Comparison of ENCODE assay signal across 20 mouse cellular contexts in the genomic region with DNA sequence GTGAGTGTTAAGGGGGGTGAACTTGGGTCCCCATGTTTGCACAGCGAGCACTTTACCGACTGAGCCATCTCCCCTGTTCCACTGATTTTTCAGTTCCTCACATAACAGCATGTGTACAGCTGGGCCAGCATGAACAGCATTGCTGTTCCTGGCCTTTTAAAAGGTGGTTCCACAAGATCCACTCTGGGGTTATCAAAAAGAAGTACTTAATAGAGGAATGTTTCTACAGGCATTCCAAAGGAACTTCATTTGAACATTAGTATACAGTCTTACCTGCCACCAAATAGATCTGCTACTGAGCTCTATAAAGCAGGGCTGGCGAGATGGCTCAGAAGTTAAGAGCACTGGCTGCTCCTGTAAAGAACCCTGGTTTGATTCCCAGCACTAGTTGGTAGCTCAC. TPM values are rescaled to one million over a fixed set of nuclear protein-coding genes. Genes with fewer than 3 reads are reported as not detected.
"Had no signal": no experiment of that assay in that cellular context is flagged by ENCODE, and none has a peak within 500 bp of the region (broad histone marks: within the 10 kb centered on the region; RNA-seq: fewer than 3 reads in every experiment).

No protein-coding gene starts in this region.

- ATAC-seq: liver, embryonic 12.5 days; midbrain, embryonic 16.5 days had no signal

- H3K36me3 ChIP-seq: limb, embryonic 15.5 days; liver, embryonic 12.5 days; midbrain, embryonic 10.5 days; midbrain, embryonic 12.5 days; neural tube, embryonic 13.5 days; neural tube, embryonic 15.5 days had no signal

- H3K4me3 ChIP-seq: limb, embryonic 15.5 days; liver, embryonic 12.5 days; midbrain, embryonic 10.5 days; midbrain, embryonic 12.5 days; myocyte; neural tube, embryonic 13.5 days; neural tube, embryonic 15.5 days had no signal

- H3K27ac ChIP-seq: limb, embryonic 15.5 days; liver, embryonic 12.5 days; liver, embryonic 14.5 days; midbrain, embryonic 10.5 days; midbrain, embryonic 12.5 days; neural tube, embryonic 13.5 days; neural tube, embryonic 15.5 days had no signal

- DNase-seq: lung, adult 18-20 months; midbrain, embryonic 14.5 days; retina, postnatal 1 day; right cerebral cortex, adult 18-20 months; right cerebral cortex, postnatal 25 days; right cerebral cortex, postnatal 4 days; spleen, adult 18-20 months; thymus, adult 18-20 months; thymus, postnatal 14 days; thymus, postnatal 36 days had no signal

- H3K9ac ChIP-seq: limb, embryonic 15.5 days; liver, embryonic 12.5 days; liver, embryonic 14.5 days; midbrain, embryonic 12.5 days; neural tube, embryonic 13.5 days; neural tube, embryonic 15.5 days had no signal

- H3K4me2 ChIP-seq: limb, embryonic 15.5 days; liver, embryonic 12.5 days; midbrain, embryonic 12.5 days; neural tube, embryonic 13.5 days; neural tube, embryonic 15.5 days had no signal

- H3K27me3 ChIP-seq: limb, embryonic 15.5 days; midbrain, embryonic 12.5 days; neural tube, embryonic 13.5 days; neural tube, embryonic 15.5 days had no signal

- H3K9me3 ChIP-seq: limb, embryonic 15.5 days; liver, embryonic 12.5 days; midbrain, embryonic 10.5 days; midbrain, embryonic 12.5 days; neural tube, embryonic 13.5 days; neural tube, embryonic 15.5 days had no signal

- H3K4me1 ChIP-seq: liver, embryonic 12.5 days; midbrain, embryonic 12.5 days; neural tube, embryonic 15.5 days had no signal

RNA-seq across cellular contexts. Expression of a gene that starts 58.8 kb away (rescaled TPM):
- polyA plus RNA-seq: liver, adult 2 months had no signal
